Mouse (Mus musculus): ENCODE data around the gene Mthfd1l. TPM values are rescaled to one million over a fixed set of nuclear protein-coding genes. Genes with fewer than 3 reads are reported as not detected.
"Not testable (repeated sequence)": the region's sequence is repeated elsewhere in the genome, so short reads cannot be mapped to it uniquely, and the experiment has no call there.

The Mthfd1l gene
- polyA plus RNA-seq, 1 experiment, result 10.2 TPM

- no peak overlapping the region for H3K27ac ChIP-seq (ENCODE audit: insufficient read depth, low read length)
Measured at GRCm38 (mm10) chr10:4201141-4201540, 228.2 kb downstream of the Mthfd1l start.

GRCm38 (mm10) chr10:4203651-4204050 is 230.7 kb downstream of the Mthfd1l start:
- not testable (repeated sequence) for H3K4me3 ChIP-seq (ENCODE audit: insufficient read depth, low read length); H3K4me1 ChIP-seq (ENCODE audit: control insufficient read depth, insufficient read depth, low read length); H3K27ac ChIP-seq (ENCODE audit: insufficient read depth, low read length)

More at GRCm38 (mm10) chr10:4201141-4201540, 228.2 kb downstream of the Mthfd1l start:
- no peak overlapping the region for H3K4me3 ChIP-seq (ENCODE audit: insufficient read depth, low read length)
- no peaks in the 10 kb centered on the region for H3K4me1 ChIP-seq (ENCODE audit: control insufficient read depth, insufficient read depth, low read length)
- TF ChIP-seq POLR2A (IDR thresholded peaks at IDR 0.05; ENCODE audit: extremely low read depth, insufficient read depth, low read length) (no peak), CTCF (IDR thresholded peaks at IDR 0.05; ENCODE audit: extremely low read depth, insufficient read depth, low read length) (no peak)

GRCm38 (mm10) chr10:4209040-4209439 is 236.1 kb downstream of the Mthfd1l start:
- Histone ChIP-seq H3K4me3 (ENCODE audit: insufficient read depth, low read length) (no peak overlapping the region), H3K4me1 (ENCODE audit: control insufficient read depth, insufficient read depth, low read length) (no peaks in the 10 kb centered on the region), H3K27ac (ENCODE audit: insufficient read depth, low read length) (no peak overlapping the region)
- TF ChIP-seq POLR2A (IDR thresholded peaks at IDR 0.05; ENCODE audit: extremely low read depth, insufficient read depth, low read length) (no peak), CTCF (IDR thresholded peaks at IDR 0.05; ENCODE audit: extremely low read depth, insufficient read depth, low read length) (no peak)

GRCm38 (mm10) chr10:4210313-4211066 is 237.6 kb downstream of the Mthfd1l start:
- H3K4me1 ChIP-seq (ENCODE audit: control insufficient read depth, insufficient read depth, low read length), result no peaks in the 10 kb centered on the region
- no peak overlapping the region for H3K4me3 ChIP-seq (ENCODE audit: insufficient read depth, low read length)
- H3K27ac ChIP-seq (ENCODE audit: insufficient read depth, low read length), result no peak overlapping the region
- TF ChIP-seq POLR2A (IDR thresholded peaks at IDR 0.05; ENCODE audit: extremely low read depth, insufficient read depth, low read length), result no peak
- no peak for TF ChIP-seq CTCF (IDR thresholded peaks at IDR 0.05; ENCODE audit: extremely low read depth, insufficient read depth, low read length)

- no peaks in the 10 kb centered on the region for H3K4me1 ChIP-seq (ENCODE audit: control insufficient read depth, insufficient read depth, low read length)
- H3K4me3 ChIP-seq (ENCODE audit: insufficient read depth, low read length), result no peak overlapping the region
- TF ChIP-seq POLR2A (IDR thresholded peaks at IDR 0.05; ENCODE audit: extremely low read depth, insufficient read depth, low read length) (no peak), CTCF (IDR thresholded peaks at IDR 0.05; ENCODE audit: extremely low read depth, insufficient read depth, low read length) (no peak)
- no peak overlapping the region for H3K27ac ChIP-seq (ENCODE audit: insufficient read depth, low read length)
Measured at GRCm38 (mm10) chr10:4211067-4211447, 238.1 kb downstream of the Mthfd1l start.

Other genes starting within 250 kb of the Mthfd1l start
- 7.1 and 7.3 TPM in 2 replicates for gene Plekhg1, start 232.8 kb upstream of the Mthfd1l start, polyA plus RNA-seq (2012; rRNA removed)